Comparison of ENCODE assay signal across 8 mouse cellular contexts in the genomic region with DNA sequence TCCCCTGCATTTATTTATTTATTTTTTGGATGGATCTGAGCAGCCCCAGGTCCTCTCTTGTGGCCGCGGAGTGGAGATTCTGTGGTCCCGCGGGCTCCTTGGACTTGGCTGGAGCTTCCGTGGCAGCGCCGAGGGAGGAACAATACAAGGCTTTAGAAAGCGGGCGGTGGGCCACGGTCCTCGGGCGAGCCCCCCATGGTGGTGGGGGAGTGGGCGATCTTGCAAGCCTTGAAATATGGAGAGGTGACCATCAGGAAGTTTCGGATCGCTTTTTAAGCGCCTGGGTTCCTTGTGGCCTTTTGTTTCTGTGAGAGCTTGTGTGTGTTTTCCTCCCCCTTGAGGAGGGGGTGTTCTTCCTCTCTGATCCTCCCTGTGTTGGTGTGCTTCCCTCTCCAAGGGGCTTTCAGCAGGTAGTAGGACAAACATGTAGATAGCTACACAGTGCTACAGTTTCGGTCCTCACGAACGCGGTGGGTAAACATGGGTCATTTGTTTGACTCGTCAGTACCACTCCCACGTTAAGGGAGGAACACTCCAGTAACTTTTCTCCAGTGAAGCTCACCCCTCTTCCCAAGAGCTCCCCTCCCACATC. TPM values are rescaled to one million over a fixed set of nuclear protein-coding genes. Genes with fewer than 3 reads are reported as not detected.
DNase-seq lines count a peak whose midpoint lies in the region; ATAC-seq and TF ChIP-seq lines count a peak whose summit lies in the region.

No protein-coding gene starts in this region.

- TF ChIP-seq EP300 in liver, embryonic 14.5 days (IDR thresholded peaks at IDR 0.05; ENCODE audit: low read depth): no peak

- H3K27ac ChIP-seq in embryonic facial prominence, embryonic 13.5 days: peak overlapping the region; percentile 96
- H3K27ac ChIP-seq in heart, embryonic 11.5 days (ENCODE audit: low read depth, low read length): peak overlapping the region; percentile 97
- H3K27ac ChIP-seq in kidney, postnatal 0 days: peak overlapping the region; percentile 98
- H3K27ac ChIP-seq in liver, embryonic 14.5 days: peak overlapping the region; percentile 81
- peak overlapping the region; percentile 99 for H3K27ac ChIP-seq in neural tube, embryonic 14.5 days (ENCODE audit: low read depth, low read length)
- H3K27ac ChIP-seq in thymus, adult 2 months (ENCODE audit: control insufficient read depth, insufficient read depth, low read length): peak overlapping the region; percentile 23; the same call in 1 of the 2 replicates

- H3K27me3 ChIP-seq in embryonic facial prominence, embryonic 13.5 days: no peaks in the 10 kb centered on the region
- H3K27me3 ChIP-seq in heart, embryonic 11.5 days (ENCODE audit: control insufficient read depth, insufficient read depth, low read length): no peaks in the 10 kb centered on the region
- H3K27me3 ChIP-seq in kidney, postnatal 0 days (ENCODE audit: insufficient read depth, low read length): no peaks in the 10 kb centered on the region
- no peaks in the 10 kb centered on the region for H3K27me3 ChIP-seq in liver, embryonic 14.5 days (ENCODE audit: control insufficient read depth, insufficient read depth, low read length)
- H3K27me3 ChIP-seq in neural tube, embryonic 14.5 days (ENCODE audit: control insufficient read depth, insufficient read depth, low read length): no peaks in the 10 kb centered on the region
- no peaks in the 10 kb centered on the region for H3K27me3 ChIP-seq in thymus, adult 2 months (ENCODE audit: control insufficient read depth, insufficient read depth, low read length)

- under 1% methylated on average over 22 of the region's 22 CpGs for WGBS in embryonic facial prominence, embryonic 13.5 days
- WGBS in heart, embryonic 11.5 days (ENCODE audit: insufficient replicate concordance): under 1% methylated on average over 22 of the region's 22 CpGs
- 0% methylated on average over 22 of the region's 22 CpGs for WGBS in kidney, postnatal 0 days
- WGBS in liver, embryonic 14.5 days (ENCODE audit: insufficient replicate concordance): under 1% methylated on average over 22 of the region's 22 CpGs
- under 1% methylated on average over 22 of the region's 22 CpGs for WGBS in neural tube, embryonic 14.5 days
- under 1% methylated on average over 22 of the region's 22 CpGs for WGBS in thymus, adult 2 months

- ATAC-seq in embryonic facial prominence, embryonic 13.5 days (ENCODE audit: insufficient number of reproducible peaks, insufficient read depth, low FRiP score, low TSS enrichment, low read depth): no peak
- 0 out of 2 replicates have a peak, but pooled peaks have one; percentile 1 for ATAC-seq in heart, embryonic 11.5 days (replicated peaks; ENCODE audit: insufficient number of reproducible peaks, low FRiP score, low TSS enrichment)
- ATAC-seq in kidney, postnatal 0 days (replicated peaks; ENCODE audit: low FRiP score, low read depth): peak; percentile 45; the same call in 1 of the 2 replicates
- ATAC-seq in liver, embryonic 14.5 days (ENCODE audit: insufficient read depth): no peak
- peak; percentile 44; the same call in 1 of the 2 replicates for ATAC-seq in neural tube, embryonic 14.5 days (ENCODE audit: low read depth)

- peak; percentile 43 for DNase-seq in 3T3-L1 (ENCODE audit: low read depth, low spot score)
- DNase-seq in adrenal gland, adult 8-10 months: peak; percentile 32
- peak; percentile 91 for DNase-seq in kidney, postnatal 0 days (ENCODE audit: low spot score)
- DNase-seq in liver, embryonic 14.5 days (ENCODE audit: low read depth in 3 of 3, low spot score in 3 of 3): no peak
- DNase-seq in thymus, adult 2 months: peak; percentile 41

- H3K4me2 ChIP-seq in embryonic facial prominence, embryonic 13.5 days: peak overlapping the region; percentile 83
- peak overlapping the region; percentile 81 for H3K4me2 ChIP-seq in heart, embryonic 11.5 days
- peak overlapping the region; percentile 67 for H3K4me2 ChIP-seq in kidney, postnatal 0 days (ENCODE audit: low read length)
- peak overlapping the region; percentile 73 for H3K4me2 ChIP-seq in liver, embryonic 14.5 days (ENCODE audit: low read depth)
- peak overlapping the region; percentile 95 for H3K4me2 ChIP-seq in neural tube, embryonic 14.5 days (ENCODE audit: low read depth, low read length)

- TF ChIP-seq POLR2A in thymus, adult 2 months (IDR thresholded peaks at IDR 0.05; ENCODE audit: control insufficient read depth, extremely low read depth, insufficient read depth, low read length, poor library complexity): no peak

- H3K9me3 ChIP-seq in embryonic facial prominence, embryonic 13.5 days: no peaks in the 10 kb centered on the region
- no peaks in the 10 kb centered on the region for H3K9me3 ChIP-seq in heart, embryonic 11.5 days (replicated peaks; ENCODE audit: control insufficient read depth, low read length)
- H3K9me3 ChIP-seq in kidney, postnatal 0 days (replicated peaks; ENCODE audit: low read length): no peaks in the 10 kb centered on the region
- H3K9me3 ChIP-seq in liver, embryonic 14.5 days (ENCODE audit: control insufficient read depth, low read length): no peaks in the 10 kb centered on the region
- H3K9me3 ChIP-seq in neural tube, embryonic 14.5 days (ENCODE audit: control insufficient read depth, low read length): no peaks in the 10 kb centered on the region

- peak overlapping the region; percentile 94 for H3K4me3 ChIP-seq in embryonic facial prominence, embryonic 13.5 days
- peak overlapping the region; percentile 96 for H3K4me3 ChIP-seq in heart, embryonic 11.5 days (ENCODE audit: low read depth, low read length)
- H3K4me3 ChIP-seq in kidney, postnatal 0 days (replicated peaks; ENCODE audit: low read depth, low read length): peak overlapping the region; percentile 96
- peak overlapping the region; percentile 69 to 100 for H3K4me3 ChIP-seq in liver, embryonic 14.5 days (ENCODE audit: insufficient read depth in 1 of 2, low read depth in 2 of 2, low read length in 2 of 2)
- H3K4me3 ChIP-seq in neural tube, embryonic 14.5 days (ENCODE audit: low read depth, low read length): peak overlapping the region; percentile 90
- peak overlapping the region; percentile 79 for H3K4me3 ChIP-seq in thymus, adult 2 months (ENCODE audit: control insufficient read depth, insufficient read depth, low read length)

- H3K4me1 ChIP-seq in embryonic facial prominence, embryonic 13.5 days: peaks cover 30% of the 10 kb centered on the region
- peaks cover 11% of the 10 kb centered on the region for H3K4me1 ChIP-seq in heart, embryonic 11.5 days (ENCODE audit: control insufficient read depth, insufficient read depth, low read length)
- peaks cover 27% of the 10 kb centered on the region for H3K4me1 ChIP-seq in kidney, postnatal 0 days (replicated peaks; ENCODE audit: insufficient read depth, low read length)
- peaks cover 43 to 49% of the 10 kb centered on the region in 2 experiments for H3K4me1 ChIP-seq in liver, embryonic 14.5 days (replicated peaks; ENCODE audit: control insufficient read depth in 2 of 2, insufficient read depth in 2 of 2, low read length in 1 of 2)
- peaks cover 32% of the 10 kb centered on the region for H3K4me1 ChIP-seq in neural tube, embryonic 14.5 days (ENCODE audit: control insufficient read depth, insufficient read depth, low read length)
- H3K4me1 ChIP-seq in thymus, adult 2 months (replicated peaks; ENCODE audit: control insufficient read depth, insufficient read depth, low read length): peaks cover 14% of the 10 kb centered on the region

- peak overlapping the region; percentile 100 for H3K9ac ChIP-seq in embryonic facial prominence, embryonic 13.5 days
- H3K9ac ChIP-seq in heart, embryonic 11.5 days (ENCODE audit: low read depth, low read length): peak overlapping the region; percentile 99
- peak overlapping the region; percentile 96 for H3K9ac ChIP-seq in kidney, postnatal 0 days (ENCODE audit: low read depth, low read length)
- H3K9ac ChIP-seq in liver, embryonic 14.5 days (replicated peaks): peak overlapping the region; percentile 90
- peak overlapping the region; percentile 96 for H3K9ac ChIP-seq in neural tube, embryonic 14.5 days (replicated peaks; ENCODE audit: low read depth, low read length)

- TF ChIP-seq CTCF in kidney, postnatal 0 days (IDR thresholded peaks at IDR 0.05; ENCODE audit: low read depth): no peak
- no peak for TF ChIP-seq CTCF in liver, embryonic 14.5 days (IDR thresholded peaks at IDR 0.05; ENCODE audit: low read depth)
- TF ChIP-seq CTCF in thymus, adult 2 months (IDR thresholded peaks at IDR 0.05; ENCODE audit: borderline replicate concordance, control insufficient read depth, extremely low read depth, insufficient read depth, low read length, poor library complexity): no peak

- H3K36me3 ChIP-seq in embryonic facial prominence, embryonic 13.5 days: peaks cover 1% of the 10 kb centered on the region; the same call in 1 of the 2 replicates
- no peaks in the 10 kb centered on the region for H3K36me3 ChIP-seq in heart, embryonic 11.5 days (ENCODE audit: control insufficient read depth, insufficient read depth, low read length)
- H3K36me3 ChIP-seq in kidney, postnatal 0 days (ENCODE audit: insufficient read depth, low read length): no peaks in the 10 kb centered on the region
- peaks cover 14% of the 10 kb centered on the region for H3K36me3 ChIP-seq in liver, embryonic 14.5 days (replicated peaks; ENCODE audit: control insufficient read depth, insufficient read depth, low read depth)
- 0 out of 2 replicates have a peak, but pooled peaks cover under 1% of the 10 kb centered on the region for H3K36me3 ChIP-seq in neural tube, embryonic 14.5 days (ENCODE audit: control insufficient read depth, insufficient read depth, low read length)
- peaks cover under 1% of the 10 kb centered on the region for H3K36me3 ChIP-seq in thymus, adult 2 months (ENCODE audit: control insufficient read depth, insufficient read depth, low read length)

RNA-seq across cellular contexts. Expression of gene Pum1, which starts 0.8 kb away (rescaled TPM):
- 10 to 100 TPM; 62.4 to 92.5 (median 83.2) TPM for total RNA-seq in adrenal gland, adult 8-10 months (2022)
- 103 and 108 TPM in 2 replicates for polyA plus RNA-seq in embryonic facial prominence, embryonic 13.5 days (2015; fragmentation: Nextera tagmentation; extraction: Ambion mirVana)
- 64.8 and 68.3 TPM in 2 replicates for polyA plus RNA-seq in heart, embryonic 11.5 days (2014; fragmentation: Nextera tagmentation; extraction: Ambion mirVana)
- 56.7 and 61.8 TPM in 2 replicates for polyA plus RNA-seq in kidney, postnatal 0 days (2015; fragmentation: Nextera tagmentation; extraction: Ambion mirVana)
- polyA plus RNA-seq in liver, embryonic 14.5 days (2012; rRNA removed): 15.2 and 17.9 TPM in 2 replicates
- polyA plus RNA-seq in liver, embryonic 14.5 days (2014; fragmentation: Nextera tagmentation; extraction: Ambion mirVana): 23.1 and 26.8 TPM in 2 replicates
- 94.8 and 99.6 TPM in 2 replicates for polyA plus RNA-seq in neural tube, embryonic 14.5 days (2014; fragmentation: Nextera tagmentation; extraction: Ambion mirVana)
- polyA plus RNA-seq in thymus, adult 2 months (2012; rRNA removed): 95.4 and 102 TPM in 2 replicates

Comparison
In these comparisons a context has a peak if more than half of its experiments do, and no peak if none do; other contexts are left out.
1. DNase-seq: peak in 3T3-L1 (single experiment), adrenal gland, adult 8-10 months (single experiment), kidney, postnatal 0 days (single experiment) and thymus, adult 2 months (single experiment); none in liver, embryonic 14.5 days (0 of 3).
2. ATAC-seq: peak in heart, embryonic 11.5 days (single experiment), kidney, postnatal 0 days (single experiment) and neural tube, embryonic 14.5 days (single experiment); none in embryonic facial prominence, embryonic 13.5 days (single experiment) and liver, embryonic 14.5 days (single experiment).
3. H3K27ac ChIP-seq: peak in every context shown above with its lines; median percentile 99 in neural tube, embryonic 14.5 days; 98 in kidney, postnatal 0 days; 97 in heart, embryonic 11.5 days; 96 in embryonic facial prominence, embryonic 13.5 days; 81 in liver, embryonic 14.5 days; 23 in thymus, adult 2 months.
4. Peak in every context shown above with its lines, with median percentiles within 50 percentile points of each other: H3K4me2 ChIP-seq, H3K4me3 ChIP-seq and H3K9ac ChIP-seq.